Mouse (Mus musculus) thymus, postnatal 0 days (tissue): ENCODE results near the gene Gm5617. TPM values are rescaled to one million over a fixed set of nuclear protein-coding genes. Genes with fewer than 3 reads are reported as not detected.

Experiments
- microRNA-seq: library from miRNA; unstranded; fragments of <30 nt; microRNA quantifications from one replicate; pipeline ENCODE4, GENCODE M21; 2016; ENCODE audit warnings: borderline number of aligned reads
- polyA plus RNA-seq: library from polyadenylated mRNA; unstranded; fragments of >200 nt; fragmentation: Nextera tagmentation; extraction: Ambion mirVana; gene quantifications from 2 replicates; pipeline ENCODE4 v1.2.1, GENCODE M21; 2015

Gene Gm5617
- polyA plus RNA-seq, 1 experiment from 2014 or later = 68.6 TPM

Small RNAs within 50 kb of the gene (microRNA-seq; reads per million reads assigned to microRNA genes)
- not detected for gene Gm23653

Other genes with a start within 250 kb of the Gm5617 start
- 0.69 and 1.1 TPM in 2 replicates for gene Nxpe2, start 142.0 kb upstream of the Gm5617 start, polyA plus RNA-seq
- 130 and 153 TPM in 2 replicates for gene Rexo2, start 14.8 kb upstream of the Gm5617 start, polyA plus RNA-seq
- 158 and 160 TPM in 2 replicates for gene Rbm7, start 143 bp upstream of the Gm5617 start, polyA plus RNA-seq
- 1.7 and 2.2 TPM in 2 replicates for gene Nnmt, start 109.7 kb downstream of the Gm5617 start, polyA plus RNA-seq